Mouse (Mus musculus): Measurements from ENCODE around the gene Npcd.

- TF ChIP-seq CTCF (IDR thresholded peaks at IDR 0.05; ENCODE audit: low read depth, low read length) (no peak), POLR2A (IDR thresholded peaks at IDR 0.05; ENCODE audit: extremely low read depth, insufficient read depth, low read length) (no peak)
Observed at GRCm38 (mm10) chr15:79840281-79840680, 6.2 kb upstream of the Npcd start.
